Mouse (Mus musculus): ENCODE results near the gene Eif1ad. TPM values are rescaled to one million over a fixed set of nuclear protein-coding genes. Genes with fewer than 3 reads are reported as not detected.

Gene Eif1ad
- polyA plus RNA-seq, 1 experiment from 2014 or later, result 71.5 TPM

DNA sequence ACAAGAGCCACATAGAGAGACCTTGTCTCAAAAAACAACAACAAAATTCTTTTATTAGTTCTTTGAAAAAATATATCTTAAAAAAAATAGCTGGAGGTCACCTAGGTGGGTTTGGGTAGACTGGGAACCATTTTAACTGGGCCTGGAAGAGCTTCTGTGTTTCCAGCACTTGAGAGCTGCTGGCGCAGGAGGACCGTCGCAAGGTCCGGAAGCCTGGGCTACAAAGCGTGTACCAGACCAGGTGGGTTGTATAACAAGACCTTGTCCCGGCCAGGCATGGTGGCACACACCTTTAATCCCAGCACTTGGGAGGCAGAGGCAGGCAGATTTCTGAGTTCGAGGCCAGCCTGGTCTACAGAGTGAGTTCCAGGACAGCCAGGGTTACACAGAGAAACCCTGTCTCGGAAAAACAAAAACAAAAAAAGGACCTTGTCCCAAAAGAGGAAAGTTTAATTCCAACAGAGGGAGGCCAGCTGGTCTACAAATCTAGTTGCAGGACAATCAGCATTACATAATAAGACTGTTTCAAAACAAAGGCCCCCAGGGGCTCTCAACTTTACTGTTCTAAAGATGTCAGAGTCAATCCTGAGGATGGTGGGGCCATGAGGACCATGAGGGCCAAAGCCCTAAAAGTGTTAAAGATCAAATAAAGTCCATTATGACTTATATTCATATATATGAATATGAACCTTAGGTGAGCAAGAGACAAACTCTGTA, 52.4 kb downstream of the Eif1ad start:
- Histone ChIP-seq H3K9me3 (ENCODE audit: control insufficient read depth, low read length) (no peaks in the 10 kb centered on the region), H3K27me3 (ENCODE audit: control insufficient read depth, insufficient read depth, low read length) (no peaks in the 10 kb centered on the region), H3K4me2 (ENCODE audit: low read depth) (no peak overlapping the region), H3K27ac (ENCODE audit: low read depth, low read length) (no peak overlapping the region), H3K4me1 (ENCODE audit: control insufficient read depth, insufficient read depth, low read length) (peaks cover 8% of the 10 kb centered on the region), H3K36me3 (ENCODE audit: control insufficient read depth, insufficient read depth, low read length) (peaks cover 7% of the 10 kb centered on the region), H3K4me3 (ENCODE audit: low read depth, low read length) (no peak overlapping the region), H3K9ac (ENCODE audit: low read length) (no peak overlapping the region)
- DNase-seq (ENCODE audit: low spot score), result no peak
- 95% methylated on average over 7 of the region's 8 CpGs for WGBS
- ATAC-seq (ENCODE audit: insufficient read depth, low FRiP score, low TSS enrichment), result no peak

DNA sequence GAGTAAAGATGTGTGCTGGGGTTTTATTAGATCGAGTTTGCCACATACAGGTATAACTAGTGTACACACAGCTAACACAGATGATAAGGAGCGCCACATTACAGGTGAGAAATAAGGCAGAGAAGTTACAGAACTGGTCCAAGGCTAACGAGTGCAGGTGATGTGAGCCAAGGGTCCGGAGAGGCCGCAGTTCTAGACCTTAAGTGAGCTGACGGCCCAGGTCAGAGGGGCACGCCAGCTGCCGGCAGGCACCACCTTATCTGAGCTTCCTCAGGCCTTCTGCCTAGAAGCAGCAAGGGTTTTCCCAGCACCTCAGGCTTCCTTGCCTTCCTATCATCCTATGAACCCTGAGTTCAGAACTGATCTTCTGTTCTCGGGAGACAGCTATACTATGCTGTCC, 53.1 kb downstream of the Eif1ad start:
- ATAC-seq (ENCODE audit: insufficient read depth, low FRiP score, low TSS enrichment) (no peak), DNase-seq (ENCODE audit: low spot score) (no peak)
- H3K9me3 ChIP-seq (ENCODE audit: control insufficient read depth, low read length), result no peaks in the 10 kb centered on the region
- H3K9ac ChIP-seq (ENCODE audit: low read length), result no peak overlapping the region
- H3K27me3 ChIP-seq (ENCODE audit: control insufficient read depth, insufficient read depth, low read length), result no peaks in the 10 kb centered on the region
- peaks cover 7% of the 10 kb centered on the region for H3K36me3 ChIP-seq (ENCODE audit: control insufficient read depth, insufficient read depth, low read length)
- H3K27ac ChIP-seq (ENCODE audit: low read depth, low read length), result no peak overlapping the region
- no peak overlapping the region for H3K4me3 ChIP-seq (ENCODE audit: low read depth, low read length)
- H3K4me2 ChIP-seq (ENCODE audit: low read depth), result no peak overlapping the region
- 94% methylated on average over 9 of the region's 9 CpGs for WGBS
- H3K4me1 ChIP-seq (ENCODE audit: control insufficient read depth, insufficient read depth, low read length), result peaks cover 10% of the 10 kb centered on the region

DNA sequence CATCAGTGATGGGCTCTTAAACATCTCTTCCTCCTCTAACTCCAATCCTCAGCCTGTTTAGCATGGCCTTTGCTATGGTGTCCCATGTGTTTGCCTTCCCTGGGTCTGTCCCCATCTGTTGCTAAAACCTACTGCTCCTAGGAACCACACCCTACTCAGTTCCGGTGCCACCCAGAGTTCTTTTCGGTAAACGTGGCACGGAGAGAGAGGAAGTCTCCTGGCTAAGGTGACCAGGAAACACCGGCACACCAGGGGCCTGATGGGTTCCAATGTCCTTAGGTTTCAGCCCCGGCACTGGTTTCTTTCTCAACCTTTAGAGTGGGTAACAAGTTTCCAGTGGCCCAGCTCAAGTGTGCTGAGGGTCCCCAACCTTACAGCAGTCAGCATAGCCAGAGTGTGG, 54.0 kb downstream of the Eif1ad start:
- H3K27me3 ChIP-seq (ENCODE audit: control insufficient read depth, insufficient read depth, low read length), result no peaks in the 10 kb centered on the region
- H3K4me1 ChIP-seq (ENCODE audit: control insufficient read depth, insufficient read depth, low read length), result peaks cover 10% of the 10 kb centered on the region
- ATAC-seq (ENCODE audit: insufficient read depth, low FRiP score, low TSS enrichment), result no peak
- DNase-seq (ENCODE audit: low spot score), result no peak
- H3K27ac ChIP-seq (ENCODE audit: low read depth, low read length), result no peak overlapping the region
- peaks cover 7% of the 10 kb centered on the region for H3K36me3 ChIP-seq (ENCODE audit: control insufficient read depth, insufficient read depth, low read length)
- no peak overlapping the region for H3K9ac ChIP-seq (ENCODE audit: low read length)
- H3K4me3 ChIP-seq (ENCODE audit: low read depth, low read length), result no peak overlapping the region
- H3K9me3 ChIP-seq (ENCODE audit: control insufficient read depth, low read length), result no peaks in the 10 kb centered on the region
- 97% methylated on average over 6 of the region's 6 CpGs for WGBS
- H3K4me2 ChIP-seq (ENCODE audit: low read depth), result no peak overlapping the region

Other genes with a start within 250 kb of the Eif1ad start
- gene Klc2, start 248.2 kb upstream of the Eif1ad start, polyA plus RNA-seq (2014; fragmentation: Nextera tagmentation; extraction: Ambion mirVana), result 40.2 and 43.5 TPM in 2 replicates
- 29.8 and 30.5 TPM in 2 replicates for gene Pacs1, start 93.6 kb upstream of the Eif1ad start, polyA plus RNA-seq (2014; fragmentation: Nextera tagmentation; extraction: Ambion mirVana)
- gene Sf3b2, start 71.3 kb upstream of the Eif1ad start, polyA plus RNA-seq (2014; fragmentation: Nextera tagmentation; extraction: Ambion mirVana), result 405 and 416 TPM in 2 replicates
- 16.2 and 17.8 TPM in 2 replicates for gene Gal3st3, start 68.4 kb upstream of the Eif1ad start, polyA plus RNA-seq (2014; fragmentation: Nextera tagmentation; extraction: Ambion mirVana)
- gene Catsper1, start 31.0 kb upstream of the Eif1ad start, polyA plus RNA-seq (2014; fragmentation: Nextera tagmentation; extraction: Ambion mirVana), result not detected in 2 replicates
- 1.8 and 1.9 TPM in 2 replicates for gene Cst6, start 17.2 kb upstream of the Eif1ad start, polyA plus RNA-seq (2014; fragmentation: Nextera tagmentation; extraction: Ambion mirVana)
- gene Banf1, start 427 bp downstream of the Eif1ad start, polyA plus RNA-seq (2014; fragmentation: Nextera tagmentation; extraction: Ambion mirVana), result 440 and 442 TPM in 2 replicates
- 78.5 and 79.9 TPM in 2 replicates for gene Sart1, start 22.0 kb downstream of the Eif1ad start, polyA plus RNA-seq (2014; fragmentation: Nextera tagmentation; extraction: Ambion mirVana)
- gene Tsga10ip, start 35.8 kb downstream of the Eif1ad start, polyA plus RNA-seq (2014; fragmentation: Nextera tagmentation; extraction: Ambion mirVana), result 0.31 TPM in 1 of 2 replicates, not detected in the other
- gene Drap1, start 58.2 kb downstream of the Eif1ad start, polyA plus RNA-seq (2014; fragmentation: Nextera tagmentation; extraction: Ambion mirVana), result 197 and 205 TPM in 2 replicates
- 39.9 and 43.0 TPM in 2 replicates for gene AI837181, start 58.4 kb downstream of the Eif1ad start, polyA plus RNA-seq (2014; fragmentation: Nextera tagmentation; extraction: Ambion mirVana)
- not detected in 2 replicates for gene Fosl1, start 80.8 kb downstream of the Eif1ad start, polyA plus RNA-seq (2014; fragmentation: Nextera tagmentation; extraction: Ambion mirVana)
- 7.9 and 8.3 TPM in 2 replicates for gene Ccdc85b, start 91.2 kb downstream of the Eif1ad start, polyA plus RNA-seq (2014; fragmentation: Nextera tagmentation; extraction: Ambion mirVana)
- gene Fibp, start 93.9 kb downstream of the Eif1ad start, polyA plus RNA-seq (2014; fragmentation: Nextera tagmentation; extraction: Ambion mirVana), result 110 and 119 TPM in 2 replicates
- 1.7 and 3.6 TPM in 2 replicates for gene Ctsw, start 101.8 kb downstream of the Eif1ad start, polyA plus RNA-seq (2014; fragmentation: Nextera tagmentation; extraction: Ambion mirVana)
- 55.5 and 55.6 TPM in 2 replicates for gene Efemp2, start 107.2 kb downstream of the Eif1ad start, polyA plus RNA-seq (2014; fragmentation: Nextera tagmentation; extraction: Ambion mirVana)
- 39.0 and 41.9 TPM in 2 replicates for gene Mus81, start 121.7 kb downstream of the Eif1ad start, polyA plus RNA-seq (2014; fragmentation: Nextera tagmentation; extraction: Ambion mirVana)
- gene Cfl1, start 123.7 kb downstream of the Eif1ad start, polyA plus RNA-seq (2014; fragmentation: Nextera tagmentation; extraction: Ambion mirVana), result 3,817 and 3,867 TPM in 2 replicates
- 0.31 TPM in 1 of 2 replicates, not detected in the other for gene 1700020D05Rik, start 137.0 kb downstream of the Eif1ad start, polyA plus RNA-seq (2014; fragmentation: Nextera tagmentation; extraction: Ambion mirVana)
- 20.9 and 23.0 TPM in 2 replicates for gene Snx32, start 143.8 kb downstream of the Eif1ad start, polyA plus RNA-seq (2014; fragmentation: Nextera tagmentation; extraction: Ambion mirVana)
- gene Ovol1, start 193.9 kb downstream of the Eif1ad start, polyA plus RNA-seq (2014; fragmentation: Nextera tagmentation; extraction: Ambion mirVana), result 0.24 and 0.32 TPM in 2 replicates
- 2.3 and 2.6 TPM in 2 replicates for gene Ap5b1, start 201.3 kb downstream of the Eif1ad start, polyA plus RNA-seq (2014; fragmentation: Nextera tagmentation; extraction: Ambion mirVana)
- 131 and 137 TPM in 2 replicates for gene Rnaseh2c, start 235.1 kb downstream of the Eif1ad start, polyA plus RNA-seq (2014; fragmentation: Nextera tagmentation; extraction: Ambion mirVana)
- 36.3 and 36.5 TPM in 2 replicates for gene Kat5, start 243.5 kb downstream of the Eif1ad start, polyA plus RNA-seq (2014; fragmentation: Nextera tagmentation; extraction: Ambion mirVana)

Data from neural tube, embryonic 11.5 days (tissue).